14 mouse cellular contexts compared by ENCODE assay signal in the genomic region with DNA sequence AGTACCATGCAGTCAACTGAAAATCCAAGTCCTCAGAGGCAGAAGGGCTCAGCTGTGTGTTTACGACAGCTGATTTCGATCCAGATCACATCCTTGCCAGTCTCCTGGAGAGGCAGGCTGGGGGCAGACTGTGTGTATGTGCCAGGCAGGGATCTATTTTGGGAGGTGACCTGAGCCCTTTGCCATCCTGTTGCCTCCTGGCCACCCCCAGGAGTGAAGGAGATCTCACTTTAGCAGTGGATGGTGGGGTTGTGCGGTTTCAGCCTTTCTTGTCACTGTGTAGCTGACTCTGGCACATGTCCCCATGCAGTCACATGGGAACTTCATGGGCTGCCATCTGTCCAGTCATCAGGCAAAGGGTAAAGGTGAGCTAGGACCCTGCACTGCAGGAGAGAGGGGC.
DNase-seq lines count a peak whose midpoint lies in the region; ATAC-seq and TF ChIP-seq lines count a peak whose summit lies in the region.
"Had no signal": no experiment of that assay in that cellular context is flagged by ENCODE, and none has a peak within 500 bp of the region (broad histone marks: within the 10 kb centered on the region; RNA-seq: fewer than 3 reads in every experiment).

No protein-coding gene starts in this region.

- 15% methylated on average over 3 of the region's 3 CpGs for WGBS in cerebellum, adult 2 months
- 41% methylated on average over 3 of the region's 3 CpGs for WGBS in heart, postnatal 0 days

- no peak overlapping the region for H3K4me2 ChIP-seq in heart, postnatal 0 days (ENCODE audit: low read depth, low read length)
- H3K4me2 ChIP-seq: limb, embryonic 13.5 days had no signal

- H3K4me3 ChIP-seq in cerebellum, adult 2 months (replicated peaks; ENCODE audit: insufficient read depth, low read depth, low read length) = no peak overlapping the region
- no peak overlapping the region for H3K4me3 ChIP-seq in layer of hippocampus, adult 2 months
- no peak overlapping the region for H3K4me3 ChIP-seq in heart, postnatal 0 days (ENCODE audit: low read depth, low read length)
- H3K4me3 ChIP-seq: limb, embryonic 13.5 days; myocyte had no signal

- no peak for TF ChIP-seq EP300 in heart, postnatal 0 days (IDR thresholded peaks at IDR 0.05; ENCODE audit: low read depth)

- H3K27ac ChIP-seq in cerebellum, adult 2 months (ENCODE audit: insufficient read depth, low read length) = peak overlapping the region; percentile 21; the same call in 1 of the 2 replicates
- peak overlapping the region; percentile 65 for H3K27ac ChIP-seq in layer of hippocampus, adult 2 months
- H3K27ac ChIP-seq in heart, postnatal 0 days (ENCODE audit: low read depth) = peak overlapping the region; percentile 67
- H3K27ac ChIP-seq: limb, embryonic 13.5 days had no signal

- H3K9ac ChIP-seq in heart, postnatal 0 days (replicated peaks; ENCODE audit: low read depth, low read length) = no peak overlapping the region
- H3K9ac ChIP-seq: limb, embryonic 13.5 days had no signal

- TF ChIP-seq CTCF in cerebellum, adult 2 months (IDR thresholded peaks at IDR 0.05; ENCODE audit: borderline replicate concordance, insufficient read depth, low read depth, low read length) = no peak
- TF ChIP-seq CTCF in layer of hippocampus, adult 2 months (conservative IDR thresholded peaks at IDR 0.05) = no peak
- no peak for TF ChIP-seq CTCF in heart, postnatal 0 days (IDR thresholded peaks at IDR 0.05; ENCODE audit: low read depth)

- H3K4me1 ChIP-seq in cerebellum, adult 2 months (ENCODE audit: control insufficient read depth, insufficient read depth, low read length) = peaks cover 27% of the 10 kb centered on the region
- H3K4me1 ChIP-seq in heart, postnatal 0 days (ENCODE audit: control insufficient read depth, insufficient read depth) = peaks cover 35% of the 10 kb centered on the region

- no peak for TF ChIP-seq POLR2A in cerebellum, adult 2 months (IDR thresholded peaks at IDR 0.05; ENCODE audit: borderline replicate concordance, insufficient read depth, low read length)

- no peaks in the 10 kb centered on the region for H3K27me3 ChIP-seq in cerebellum, adult 2 months (ENCODE audit: control insufficient read depth, insufficient read depth, low read length)
- no peaks in the 10 kb centered on the region for H3K27me3 ChIP-seq in heart, postnatal 0 days (ENCODE audit: control insufficient read depth, insufficient read depth, low read length)
- H3K27me3 ChIP-seq: limb, embryonic 13.5 days had no signal

- peak; percentile 50 to 52 for DNase-seq in cerebellum, adult 2 months
- no peak for DNase-seq in cerebellum, postnatal 4 days (ENCODE audit: low spot score in 2 of 2)
- DNase-seq in layer of hippocampus, adult 2 months (ENCODE audit: low spot score in 2 of 2) = no peak
- DNase-seq in layer of hippocampus, adult 11-12 months (ENCODE audit: low spot score) = no peak
- DNase-seq in gastrocnemius, postnatal 10 days = peak; percentile 35
- DNase-seq in heart, postnatal 0 days (ENCODE audit: low spot score) = peak; percentile 39
- no peak for DNase-seq in right cerebral cortex, adult 2 months (ENCODE audit: low spot score in 2 of 2)
- no peak for DNase-seq in layer of hippocampus, postnatal 14 days (ENCODE audit: low spot score in 2 of 2)
- DNase-seq: adrenal gland, postnatal 36 days; kidney, postnatal 14 days; lung, adult 18-20 months; thymus, postnatal 25 days had no signal

- ATAC-seq in heart, postnatal 0 days (ENCODE audit: insufficient read depth, low read depth) = peak; percentile 72

- H3K9me3 ChIP-seq in heart, postnatal 0 days (replicated peaks; ENCODE audit: control insufficient read depth, low read length) = no peaks in the 10 kb centered on the region
- H3K9me3 ChIP-seq: limb, embryonic 13.5 days had no signal

- no peaks in the 10 kb centered on the region for H3K36me3 ChIP-seq in heart, postnatal 0 days (replicated peaks; ENCODE audit: control insufficient read depth, insufficient read depth, low read length)
- H3K36me3 ChIP-seq: limb, embryonic 13.5 days had no signal

Comparison
In these comparisons a context has a peak if more than half of its experiments do, and no peak if none do; other contexts are left out.
1. DNase-seq: peak in cerebellum, adult 2 months (2 of 2), gastrocnemius, postnatal 10 days (single experiment) and heart, postnatal 0 days (single experiment); none in cerebellum, postnatal 4 days (0 of 2), layer of hippocampus, adult 2 months (0 of 2), layer of hippocampus, adult 11-12 months (single experiment), right cerebral cortex, adult 2 months (0 of 2) and layer of hippocampus, postnatal 14 days (0 of 2).
2. Peak in every context shown above with its lines, with median percentiles within 50 percentile points of each other: H3K27ac ChIP-seq.